Mouse (Mus musculus): ENCODE results near the gene Neurl4.

GRCm38 (mm10) chr11:69912716-69913530 is 12.1 kb downstream of the Neurl4 start:
- TF ChIP-seq CTCF (IDR thresholded peaks at IDR 0.05; ENCODE audit: extremely low read depth, insufficient read length, insufficient replicate concordance, low read depth, low read length) (no peak), POLR2A (IDR thresholded peaks at IDR 0.05; ENCODE audit: low read depth, low read length) (no peak)

Measured in small intestine, adult 2 months (tissue).